Mouse (Mus musculus) heart, adult 2 months (tissue): ENCODE measurements around the gene Dlgap5.

Experiments used
- CTCF ChIP-seq: fragments of 200-600 bp; IDR thresholded peaks from 2 replicates; pipeline ENCODE4 v1.8.1; 2022; ENCODE audit warnings: antibody characterized with exemption, mild to moderate bottlenecking, moderate library complexity
- EP300 ChIP-seq: fragments of 200-500 bp; IDR thresholded peaks from 2 replicates; pipeline ENCODE4 v1.6.1; 2011; ENCODE audit warnings: low read depth, low read length, control low read depth; ENCODE audit not compliant: insufficient read depth
- POLR2A ChIP-seq: fragments of 200-500 bp; IDR thresholded peaks from 2 replicates; pipeline ENCODE4 v1.6.1; 2011; ENCODE audit warnings: mild to moderate bottlenecking, low read depth, low read length, control low read depth; ENCODE audit not compliant: insufficient read depth

DNA sequence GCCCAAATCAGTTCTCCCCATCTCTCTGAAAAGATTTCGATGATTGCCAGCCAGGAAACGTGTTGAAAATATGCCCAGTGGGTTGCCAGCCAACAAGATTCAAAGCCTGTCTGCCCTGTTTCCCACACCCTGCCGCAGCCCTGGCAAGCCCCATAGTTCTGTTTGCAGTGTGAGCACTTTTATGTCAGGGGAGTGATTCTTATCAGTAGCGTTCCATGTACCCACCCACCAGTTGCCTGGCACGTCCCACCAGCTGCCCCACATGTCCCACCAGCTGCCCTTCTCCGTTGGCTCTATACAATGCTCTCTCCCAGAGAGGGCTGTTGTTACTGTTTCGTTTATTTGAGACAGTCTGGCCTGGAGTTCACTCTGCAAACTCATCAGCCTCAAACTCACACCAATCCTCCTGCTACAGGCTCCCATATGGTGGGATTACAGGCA, 51.3 kb downstream of the Dlgap5 start:
- TF ChIP-seq CTCF: no peak
- TF ChIP-seq POLR2A: no peak
- no peak for TF ChIP-seq EP300
